In genomic region chr4:53624816-53625215, GRCm38 (mm10) we compare ENCODE assay signal across 8 mouse cellular contexts. TPM values are rescaled to one million over a fixed set of nuclear protein-coding genes. Genes with fewer than 3 reads are reported as not detected.
A peak's percentile ranks its signal among the peaks of the same experiment; 100 is the strongest.
DNase-seq lines count a peak whose midpoint lies in the region; ATAC-seq lines count a peak whose summit lies in the region.

No protein-coding gene starts in this region.

- no peaks in the 10 kb centered on the region for H3K36me3 ChIP-seq in intestine, embryonic 15.5 days

- peak; percentile 45 to 59 for DNase-seq in heart, postnatal 10 days
- DNase-seq in heart, adult 18-20 months: no peak
- DNase-seq in ZHBTc4 (ENCODE audit: low read depth, low spot score): peak; percentile 26
- peak; percentile 81 to 87 for DNase-seq in cerebellum, postnatal 10 days
- peak; percentile 72 to 78 for DNase-seq in kidney, postnatal 4 days
- no peak for DNase-seq in embryo, embryonic 9.5 days (ENCODE audit: extremely low spot score)
- no peak for DNase-seq in urinary bladder, postnatal 4 days (ENCODE audit: low spot score in 2 of 2)

- intact Hi-C loops in heart, postnatal 10 days (cut with DNase I): no loop called here

- H3K4me3 ChIP-seq in intestine, embryonic 15.5 days (replicated peaks): no peak overlapping the region

- H3K4me1 ChIP-seq in intestine, embryonic 15.5 days (replicated peaks): 0 out of 2 replicates have a peak, but pooled peaks cover 7% of the 10 kb centered on the region

- no peak for ATAC-seq in intestine, embryonic 15.5 days

- H3K9ac ChIP-seq in intestine, embryonic 15.5 days: no peak overlapping the region

- 45% methylated on average over 4 of the region's 4 CpGs for WGBS in intestine, embryonic 15.5 days

- H3K9me3 ChIP-seq in intestine, embryonic 15.5 days: no peaks in the 10 kb centered on the region

- H3K27ac ChIP-seq in intestine, embryonic 15.5 days: no peak overlapping the region

- no peaks in the 10 kb centered on the region for H3K27me3 ChIP-seq in intestine, embryonic 15.5 days (replicated peaks)

- no peak overlapping the region for H3K4me2 ChIP-seq in intestine, embryonic 15.5 days (replicated peaks)

RNA-seq across cellular contexts. Expression of gene Fsd1l, which starts 6.5 kb away (rescaled TPM):
- 10 to 100 TPM; 44.3 to 59.0 TPM for total RNA-seq in heart, postnatal 10 days (2021)
- 10 to 100 TPM; 53.2 to 53.4 TPM for total RNA-seq in heart, adult 18-20 months (2021)
- polyA plus RNA-seq in intestine, embryonic 15.5 days (2015; fragmentation: Nextera tagmentation; extraction: Ambion mirVana): 11.9 and 15.0 TPM in 2 replicates

Comparison
In these comparisons a context has a peak if more than half of its experiments do, and no peak if none do; other contexts are left out.
1. DNase-seq: peak in heart, postnatal 10 days (2 of 2), ZHBTc4 (single experiment), cerebellum, postnatal 10 days (2 of 2) and kidney, postnatal 4 days (2 of 2); none in heart, adult 18-20 months (0 of 2), embryo, embryonic 9.5 days (single experiment) and urinary bladder, postnatal 4 days (0 of 2).